Mouse (Mus musculus) central nervous system, embryonic 14 days (tissue): ENCODE results near the gene Myh13. TPM values are rescaled to one million over a fixed set of nuclear protein-coding genes. Genes with fewer than 3 reads are reported as not detected.

Experiments
- polyA plus RNA-seq: library from polyadenylated mRNA; depleted of rRNA; stranded (reverse); fragments of >200 nt; gene quantifications from 2 replicates; pipeline ENCODE4 v1.2.3, GENCODE M21; 2012; rRNA removed

Myh13 gene
- polyA plus RNA-seq: 0.01 and 0.14 TPM in 2 replicates

GRCm38 (mm10) chr11:67321358-67321757, at the start of gene Myh13:
Myh13 (plus strand) TSS chr11:67321658.

DNA sequence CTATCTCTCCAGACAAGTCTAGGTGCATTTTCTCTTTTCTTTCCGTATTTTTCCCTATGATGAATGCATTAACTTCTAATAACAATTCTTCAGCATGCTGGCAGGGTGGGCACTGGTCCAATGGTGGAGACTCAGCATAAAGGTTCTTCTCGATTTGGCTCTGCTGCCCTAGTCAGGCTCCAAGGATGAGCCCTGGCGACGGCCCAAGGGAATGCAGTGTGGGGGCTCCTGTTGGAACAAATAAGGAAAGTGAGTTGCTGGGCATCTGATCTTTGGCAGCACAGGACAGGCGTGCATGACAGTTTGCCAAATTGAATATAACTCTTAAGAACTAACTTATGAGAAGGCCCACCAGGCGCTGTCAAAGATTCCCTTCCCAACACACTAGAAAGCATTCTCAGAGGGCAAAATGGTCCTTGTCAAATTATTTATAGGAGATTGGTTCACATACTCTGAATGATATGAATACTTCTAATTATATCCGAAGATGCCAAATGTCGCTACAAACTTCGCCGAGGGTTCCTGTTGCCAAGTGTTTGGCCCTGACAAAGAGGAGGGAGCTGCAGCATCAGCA, 44.8 kb upstream of the Myh13 start, which contains the start of gene Myh8:
Myh8 (plus strand) TSS at position 524 of the 574 bp plus-strand sequence.

Other genes starting within 250 kb of the Myh13 start
- gene Myh3, start 243.4 kb upstream of the Myh13 start, polyA plus RNA-seq: 0.41 and 38.5 TPM in 2 replicates
- gene Myh2, start 150.6 kb upstream of the Myh13 start, polyA plus RNA-seq: 0.07 and 0.09 TPM in 2 replicates
- 0.01 and 0.33 TPM in 2 replicates for gene Myh1, start 121.6 kb upstream of the Myh13 start, polyA plus RNA-seq
- gene Myh4, start 83.6 kb upstream of the Myh13 start, polyA plus RNA-seq: 0.01 TPM in 1 of 2 replicates, not detected in the other
- 0.50 and 8.7 TPM in 2 replicates for gene Myh8, start 44.5 kb upstream of the Myh13 start, polyA plus RNA-seq
- 12.1 and 16.3 TPM in 2 replicates for gene Gas7, start 133.8 kb downstream of the Myh13 start, polyA plus RNA-seq